Mouse (Mus musculus) brain, embryonic 14.5 days (tissue): ENCODE measurements around the gene Dnajc10. TPM values are rescaled to one million over a fixed set of nuclear protein-coding genes. Genes with fewer than 3 reads are reported as not detected.
A peak's percentile ranks its signal among the peaks of the same experiment; 100 is the strongest.

Experiments used
- DNase-seq: peaks from one replicate; pipeline ENCODE4 v3.0.0-alpha.2; 2011; ENCODE audit warnings: low read depth
- CTCF ChIP-seq: fragments of 200-500 bp; IDR thresholded peaks from 2 replicates; pipeline ENCODE4 v1.5.1; 2012; ENCODE audit warnings: inconsistent platforms, mild to moderate bottlenecking, moderate library complexity, borderline replicate concordance; ENCODE audit not compliant: insufficient read depth, insufficient read length; ENCODE audit errors: extremely low read depth
- POLR2A ChIP-seq: fragments of 200-500 bp; IDR thresholded peaks from 2 replicates; pipeline ENCODE4 v1.6.1; 2012; ENCODE audit warnings: mild to moderate bottlenecking, inconsistent platforms, borderline replicate concordance; ENCODE audit not compliant: poor library complexity, insufficient read depth, insufficient read length, severe bottlenecking; ENCODE audit errors: extremely low read depth
- polyA plus RNA-seq: library from polyadenylated mRNA; depleted of rRNA; stranded (reverse); fragments of >200 nt; gene quantifications from 2 replicates; pipeline ENCODE4 v1.2.3, GENCODE M21; 2012; rRNA removed

The Dnajc10 gene
- 44.9 and 51.5 TPM in 2 replicates for polyA plus RNA-seq

GRCm38 (mm10) chr2:80315242-80316161 is at the start of gene Dnajc10:
Gene Dnajc10 (plus strand): TSS chr2:80315466.
- peak; percentile 96 for DNase-seq
- peak; percentile 90 for TF ChIP-seq POLR2A
- no peak for TF ChIP-seq CTCF

- TF ChIP-seq POLR2A (no peak), CTCF (peak; percentile 84)
- DNase-seq = peak; percentile 85
Measured at GRCm38 (mm10) chr2:80266894-80267293, 48.4 kb upstream of the Dnajc10 start.

GRCm38 (mm10) chr2:80268053-80268452 is 47.2 kb upstream of the Dnajc10 start:
- DNase-seq = peak; percentile 77
- no peak for TF ChIP-seq CTCF
- no peak for TF ChIP-seq POLR2A

- no peak for DNase-seq
- TF ChIP-seq POLR2A = no peak
- no peak for TF ChIP-seq CTCF
Measured at GRCm38 (mm10) chr2:80271431-80271830, 43.8 kb upstream of the Dnajc10 start.

- TF ChIP-seq POLR2A = no peak
Measured at GRCm38 (mm10) chr2:80273038-80273437, 42.2 kb upstream of the Dnajc10 start.

GRCm38 (mm10) chr2:80273763-80274162 is 41.5 kb upstream of the Dnajc10 start:
- TF ChIP-seq CTCF (no peak), POLR2A (no peak)
- DNase-seq = no peak

More at GRCm38 (mm10) chr2:80273038-80273437, 42.2 kb upstream of the Dnajc10 start:
- no peak for DNase-seq

GRCm38 (mm10) chr2:80275136-80275535 is 40.1 kb upstream of the Dnajc10 start:
- TF ChIP-seq POLR2A (no peak), CTCF (peak; percentile 35; the same call in 1 of the 2 replicates)
- DNase-seq = peak; percentile 71

GRCm38 (mm10) chr2:80282214-80282613 is 33.1 kb upstream of the Dnajc10 start:
- no peak for DNase-seq
- TF ChIP-seq CTCF (no peak), POLR2A (no peak)

GRCm38 (mm10) chr2:80286397-80286796 is 28.9 kb upstream of the Dnajc10 start:
- peak; percentile 65 for DNase-seq
- TF ChIP-seq POLR2A (no peak), CTCF (no peak)

- no peak for DNase-seq
- TF ChIP-seq CTCF (no peak), POLR2A (no peak)
Measured at GRCm38 (mm10) chr2:80292172-80292571, 23.1 kb upstream of the Dnajc10 start, which contains the start of gene Prdx6b. Gene Prdx6b (plus strand): TSS chr2:80292472.

- no peak for DNase-seq
- TF ChIP-seq POLR2A = no peak
Measured at GRCm38 (mm10) chr2:80298334-80298733, 16.9 kb upstream of the Dnajc10 start.

- TF ChIP-seq POLR2A (no peak), CTCF (no peak)
Measured at GRCm38 (mm10) chr2:80300806-80301205, 14.5 kb upstream of the Dnajc10 start.

GRCm38 (mm10) chr2:80303957-80304356 is 11.3 kb upstream of the Dnajc10 start:
- TF ChIP-seq POLR2A = no peak
- no peak for TF ChIP-seq CTCF
- no peak for DNase-seq

More at GRCm38 (mm10) chr2:80300806-80301205, 14.5 kb upstream of the Dnajc10 start:
- DNase-seq = no peak
